Mouse (Mus musculus): ENCODE measurements around the gene Ccdc78. TPM values are rescaled to one million over a fixed set of nuclear protein-coding genes. Genes with fewer than 3 reads are reported as not detected.
A peak's percentile ranks its signal among the peaks of the same experiment; 100 is the strongest.
"Not testable (repeated sequence)": the region's sequence is repeated elsewhere in the genome, so short reads cannot be mapped to it uniquely, and the experiment has no call there.

The Ccdc78 gene
- polyA plus RNA-seq, 1 experiment from 2014 or later: 0.29 TPM

GRCm38 (mm10) chr17:25796211-25796771 lies 9.9 kb downstream of the Ccdc78 start:
- peaks cover 37% of the 10 kb centered on the region for H3K4me1 ChIP-seq
- H3K9me3 ChIP-seq: no peaks in the 10 kb centered on the region
- no peaks in the 10 kb centered on the region for H3K27me3 ChIP-seq
- no peak for ATAC-seq (ENCODE audit: insufficient number of reproducible peaks, insufficient read depth, low FRiP score, low TSS enrichment)
- H3K27ac ChIP-seq: peak overlapping the region; percentile 51
- H3K9ac ChIP-seq: peak overlapping the region; percentile 68
- H3K4me3 ChIP-seq: peak overlapping the region; percentile 86
- peak overlapping the region; percentile 95 for H3K4me2 ChIP-seq (replicated peaks)
- WGBS: under 1% methylated on average over 37 of the region's 37 CpGs
- no peaks in the 10 kb centered on the region; the same call in 1 of the 2 replicates for H3K36me3 ChIP-seq

- peak; percentile 61; the same call in 1 of the 2 replicates for ATAC-seq (ENCODE audit: insufficient number of reproducible peaks, insufficient read depth, low FRiP score, low TSS enrichment)
These were observed 10.6 kb downstream of the Ccdc78 start, which contains the start of gene Metrn for GRCm38 (mm10) chr17:25796951-25797369. Gene Metrn, minus strand, starts transcription at chr17:25797136.

GRCm38 (mm10) chr17:25801029-25801428 lies 14.6 kb downstream of the Ccdc78 start:
- peaks cover 11% of the 10 kb centered on the region for H3K4me1 ChIP-seq
- H3K36me3 ChIP-seq: no peaks in the 10 kb centered on the region
- no peak overlapping the region for H3K9ac ChIP-seq
- no peak overlapping the region for H3K4me3 ChIP-seq
- no peak overlapping the region for H3K4me2 ChIP-seq (replicated peaks)
- no peak overlapping the region for H3K27ac ChIP-seq
- no peaks in the 10 kb centered on the region for H3K9me3 ChIP-seq
- WGBS: 8% methylated on average over 6 of the region's 6 CpGs
- ATAC-seq (ENCODE audit: insufficient number of reproducible peaks, insufficient read depth, low FRiP score, low TSS enrichment): no peak
- peaks cover 4% of the 10 kb centered on the region; the same call in 1 of the 2 replicates for H3K27me3 ChIP-seq

More at GRCm38 (mm10) chr17:25796951-25797369, 10.6 kb downstream of the Ccdc78 start, which contains the start of gene Metrn:
- Histone ChIP-seq H3K36me3 (no peaks in the 10 kb centered on the region; the same call in 1 of the 2 replicates), H3K27ac (peak within 1 kb of the TSS; percentile 65), H3K4me1 (peaks cover 35% of the 10 kb centered on the region), H3K4me3 (peak within 1 kb of the TSS; percentile 86), H3K9me3 (no peaks in the 10 kb centered on the region), H3K9ac (peak within 1 kb of the TSS; percentile 68), H3K4me2 (replicated peaks) (peak within 1 kb of the TSS; percentile 95), H3K27me3 (no peaks in the 10 kb centered on the region)
- WGBS: under 1% methylated on average over 35 of the region's 35 CpGs

GRCm38 (mm10) chr17:25802825-25803517 lies 16.6 kb downstream of the Ccdc78 start:
- Histone ChIP-seq H3K4me2 (replicated peaks) (no peak overlapping the region), H3K4me1 (no peaks in the 10 kb centered on the region), H3K27ac (no peak overlapping the region; the same call in 1 of the 2 replicates), H3K4me3 (no peak overlapping the region), H3K27me3 (peaks cover 6% of the 10 kb centered on the region), H3K36me3 (no peaks in the 10 kb centered on the region), H3K9me3 (no peaks in the 10 kb centered on the region), H3K9ac (0 out of 2 replicates have a peak overlapping the region, but pooled peaks have one; percentile 3)
- 0 out of 2 replicates have a peak, but pooled peaks have one; percentile 50 for ATAC-seq (ENCODE audit: insufficient number of reproducible peaks, insufficient read depth, low FRiP score, low TSS enrichment)
- WGBS: 14% methylated on average over 10 of the region's 10 CpGs

GRCm38 (mm10) chr17:25806507-25806906 lies 20.1 kb downstream of the Ccdc78 start:
- Histone ChIP-seq H3K36me3 (no peaks in the 10 kb centered on the region), H3K4me3 (no peak overlapping the region), H3K27me3 (peaks cover 38% of the 10 kb centered on the region), H3K9ac (no peak overlapping the region), H3K4me1 (peaks cover 7% of the 10 kb centered on the region; the same call in 1 of the 2 replicates), H3K9me3 (no peaks in the 10 kb centered on the region), H3K27ac (no peak overlapping the region), H3K4me2 (replicated peaks) (no peak overlapping the region)
- no peak for ATAC-seq (ENCODE audit: insufficient number of reproducible peaks, insufficient read depth, low FRiP score, low TSS enrichment)
- WGBS: 85% methylated on average over 4 of the region's 4 CpGs

GRCm38 (mm10) chr17:25807452-25807851 lies 21.1 kb downstream of the Ccdc78 start:
- not testable (repeated sequence) for H3K4me1 ChIP-seq; H3K9me3 ChIP-seq; H3K36me3 ChIP-seq; H3K4me3 ChIP-seq; H3K27ac ChIP-seq; H3K9ac ChIP-seq; ATAC-seq (ENCODE audit: insufficient number of reproducible peaks, insufficient read depth, low FRiP score, low TSS enrichment); H3K4me2 ChIP-seq (replicated peaks)
- H3K27me3 ChIP-seq: peaks cover 44% of the 10 kb centered on the region
- WGBS: 44% methylated on average over 2 of the region's 2 CpGs

GRCm38 (mm10) chr17:25808028-25808427 lies 21.6 kb downstream of the Ccdc78 start:
- Histone ChIP-seq H3K27me3 (peaks cover 50% of the 10 kb centered on the region), H3K9me3 (no peaks in the 10 kb centered on the region), H3K36me3 (no peaks in the 10 kb centered on the region), H3K9ac (peak overlapping the region; percentile 80; the same call in 1 of the 2 replicates), H3K4me3 (peak overlapping the region; percentile 72), H3K4me2 (replicated peaks) (peak overlapping the region; percentile 97), H3K27ac (no peak overlapping the region), H3K4me1 (peaks cover 7% of the 10 kb centered on the region; the same call in 1 of the 2 replicates)
- no peak for ATAC-seq (ENCODE audit: insufficient number of reproducible peaks, insufficient read depth, low FRiP score, low TSS enrichment)
- WGBS: 41% methylated on average over 5 of the region's 5 CpGs

GRCm38 (mm10) chr17:25808789-25809605 lies 22.6 kb downstream of the Ccdc78 start, which contains the start of gene Fbxl16:
Gene Fbxl16, plus strand, starts transcription at chr17:25809085.
- peak within 1 kb of the TSS; percentile 97 for H3K4me2 ChIP-seq (replicated peaks)
- H3K9ac ChIP-seq: peak within 1 kb of the TSS; percentile 80
- no peaks in the 10 kb centered on the region for H3K36me3 ChIP-seq
- under 1% methylated on average over 84 of the region's 100 CpGs for WGBS
- H3K4me3 ChIP-seq: peak within 1 kb of the TSS; percentile 72
- H3K27ac ChIP-seq: peak within 1 kb of the TSS; percentile 65
- ATAC-seq (ENCODE audit: insufficient number of reproducible peaks, insufficient read depth, low FRiP score, low TSS enrichment): peak; percentile 61
- H3K9me3 ChIP-seq: no peaks in the 10 kb centered on the region
- H3K4me1 ChIP-seq: peaks cover 7% of the 10 kb centered on the region; the same call in 1 of the 2 replicates
- H3K27me3 ChIP-seq: peaks cover 53% of the 10 kb centered on the region

GRCm38 (mm10) chr17:25809606-25810340 lies 23.4 kb downstream of the Ccdc78 start:
- Histone ChIP-seq H3K4me2 (replicated peaks) (peak overlapping the region; percentile 97), H3K4me3 (peak overlapping the region; percentile 72), H3K4me1 (peaks cover 7% of the 10 kb centered on the region; the same call in 1 of the 2 replicates), H3K9ac (peak overlapping the region; percentile 80), H3K27me3 (peaks cover 49% of the 10 kb centered on the region), H3K9me3 (no peaks in the 10 kb centered on the region), H3K27ac (0 out of 2 replicates have a peak overlapping the region, but pooled peaks have one; percentile 65), H3K36me3 (no peaks in the 10 kb centered on the region)
- WGBS: 12% methylated on average over 25 of the region's 25 CpGs
- ATAC-seq (ENCODE audit: insufficient number of reproducible peaks, insufficient read depth, low FRiP score, low TSS enrichment): peak; percentile 37; the same call in 1 of the 2 replicates

- H3K27ac ChIP-seq: no peak overlapping the region
- no peak overlapping the region for H3K4me3 ChIP-seq
- H3K4me2 ChIP-seq (replicated peaks): no peak overlapping the region
- no peak overlapping the region for H3K9ac ChIP-seq
- peaks cover 7% of the 10 kb centered on the region; the same call in 1 of the 2 replicates for H3K4me1 ChIP-seq
- 70% methylated on average over 4 of the region's 4 CpGs for whole genome bisulfite sequencing
- no peaks in the 10 kb centered on the region for H3K36me3 ChIP-seq
- H3K27me3 ChIP-seq: peaks cover 52% of the 10 kb centered on the region
- no peaks in the 10 kb centered on the region for H3K9me3 ChIP-seq
- no peak for ATAC-seq (ENCODE audit: insufficient number of reproducible peaks, insufficient read depth, low FRiP score, low TSS enrichment)
These were observed 24.5 kb downstream of the Ccdc78 start for GRCm38 (mm10) chr17:25810890-25811289.

Measured in embryonic facial prominence, embryonic 12.5 days (tissue).